Mouse (Mus musculus) lung, embryonic 16.5 days (tissue): ENCODE results near the gene Calcr. TPM values are rescaled to one million over a fixed set of nuclear protein-coding genes. Genes with fewer than 3 reads are reported as not detected.

ENCODE experiments used
- ATAC-seq: fragments of 200-750 bp; cut with Nextera tagmentation; 2 replicates; pipeline ENCODE4 v1.8.0; 2017; ENCODE audit warnings: low read depth, mild to moderate bottlenecking, moderate library complexity
- H3K27ac ChIP-seq: fragments of 300-500 bp; sonication (generic); 2 replicates; pipeline ENCODE4 v1.5.1; 2014; ENCODE audit warnings: mild to moderate bottlenecking, control low read depth, low read length
- H3K27me3 ChIP-seq: fragments of 300-500 bp; sonication (generic); 2 replicates; pipeline ENCODE4 v1.6.1; 2014; ENCODE audit warnings: low read depth, low read length, mixed read lengths; ENCODE audit not compliant: control insufficient read depth, insufficient read depth
- H3K36me3 ChIP-seq: fragments of 300-500 bp; sonication (generic); 2 replicates; pipeline ENCODE4 v1.6.1; 2014; ENCODE audit warnings: low read length; ENCODE audit not compliant: control insufficient read depth, insufficient read depth
- H3K4me1 ChIP-seq: fragments of 300-500 bp; sonication (generic); replicated peaks from 2 replicates; pipeline ENCODE4 v1.6.1; 2014; ENCODE audit warnings: low read length, mixed read lengths; ENCODE audit not compliant: control insufficient read depth, insufficient read depth
- H3K4me2 ChIP-seq: fragments of 300-500 bp; sonication (generic); 2 replicates; pipeline ENCODE4 v1.6.1; 2014; ENCODE audit warnings: low read depth, low read length, control low read depth
- H3K4me3 ChIP-seq: fragments of 300-500 bp; sonication (generic); 2 replicates; pipeline ENCODE4 v1.5.1; 2014; ENCODE audit warnings: mild to moderate bottlenecking, low read length, control low read depth
- H3K9ac ChIP-seq: fragments of 300-500 bp; sonication (generic); 2 replicates; pipeline ENCODE4 v1.6.1; 2014; ENCODE audit warnings: low read length, control low read depth
- H3K9me3 ChIP-seq: fragments of 300-500 bp; sonication (generic); 2 replicates; pipeline ENCODE4 v1.6.1; 2016; ENCODE audit warnings: low read length; ENCODE audit not compliant: control insufficient read depth
- WGBS: fragments of 180-500 bp; shearing (Covaris S2); extraction: QIAGEN DNeasy Blood & Tissue Kit; methylation state at CpG from one replicate; pipeline ENCODE4 v1.1.7; 2014; 5-methylcytosine and 5-hydroxymethylcytosine counted together
- polyA plus RNA-seq: library from polyadenylated mRNA; unstranded; fragments of >200 nt; fragmentation: Nextera tagmentation; extraction: Ambion mirVana; gene quantifications from 2 replicates; pipeline ENCODE4 v1.2.1, GENCODE M21; 2015

Calcr gene
- polyA plus RNA-seq = 0.13 and 0.19 TPM in 2 replicates

GRCm38 (mm10) chr6:3764230-3764764, at the start of gene Calcr:
Gene Calcr (minus strand): TSS chr6:3764714.
- H3K4me3 ChIP-seq = peak within 1 kb of the TSS; percentile 47
- H3K9ac ChIP-seq = peak within 1 kb of the TSS; percentile 5; the same call in 1 of the 2 replicates
- H3K27me3 ChIP-seq = peaks cover 37% of the 10 kb centered on the region
- no peaks in the 10 kb centered on the region for H3K36me3 ChIP-seq
- peaks cover 6% of the 10 kb centered on the region for H3K4me1 ChIP-seq
- WGBS = 3% methylated on average over 12 of the region's 12 CpGs
- peak within 1 kb of the TSS; percentile 86 for H3K4me2 ChIP-seq
- no peak for ATAC-seq
- no peaks in the 10 kb centered on the region for H3K9me3 ChIP-seq
- H3K27ac ChIP-seq = no peak within 1 kb of the TSS

- 59% methylated on average over 2 of the region's 2 CpGs for WGBS
- ATAC-seq = no peak
- H3K4me1 ChIP-seq = peaks cover 6% of the 10 kb centered on the region
Observed at GRCm38 (mm10) chr6:3767485-3767884, 3.0 kb upstream of the Calcr start.

GRCm38 (mm10) chr6:3763171-3763967, 1.1 kb downstream of the Calcr start:
- H3K9ac ChIP-seq = peak overlapping the region; percentile 5; the same call in 1 of the 2 replicates
- H3K4me2 ChIP-seq = peak overlapping the region; percentile 86
- H3K9me3 ChIP-seq = no peaks in the 10 kb centered on the region
- WGBS = under 1% methylated on average over 38 of the region's 39 CpGs
- peak overlapping the region; percentile 47 for H3K4me3 ChIP-seq
- no peak overlapping the region for H3K27ac ChIP-seq
- H3K4me1 ChIP-seq = peaks cover 6% of the 10 kb centered on the region
- H3K36me3 ChIP-seq = no peaks in the 10 kb centered on the region
- peak; percentile 51; the same call in 1 of the 2 replicates for ATAC-seq
- H3K27me3 ChIP-seq = peaks cover 37% of the 10 kb centered on the region

More at GRCm38 (mm10) chr6:3767485-3767884, 3.0 kb upstream of the Calcr start:
- peaks cover 34% of the 10 kb centered on the region for H3K27me3 ChIP-seq
- H3K27ac ChIP-seq = no peak overlapping the region
- H3K4me2 ChIP-seq = no peak overlapping the region
- H3K36me3 ChIP-seq = no peaks in the 10 kb centered on the region
- no peak overlapping the region for H3K4me3 ChIP-seq
- H3K9me3 ChIP-seq = no peaks in the 10 kb centered on the region
- H3K9ac ChIP-seq = no peak overlapping the region

DNA sequence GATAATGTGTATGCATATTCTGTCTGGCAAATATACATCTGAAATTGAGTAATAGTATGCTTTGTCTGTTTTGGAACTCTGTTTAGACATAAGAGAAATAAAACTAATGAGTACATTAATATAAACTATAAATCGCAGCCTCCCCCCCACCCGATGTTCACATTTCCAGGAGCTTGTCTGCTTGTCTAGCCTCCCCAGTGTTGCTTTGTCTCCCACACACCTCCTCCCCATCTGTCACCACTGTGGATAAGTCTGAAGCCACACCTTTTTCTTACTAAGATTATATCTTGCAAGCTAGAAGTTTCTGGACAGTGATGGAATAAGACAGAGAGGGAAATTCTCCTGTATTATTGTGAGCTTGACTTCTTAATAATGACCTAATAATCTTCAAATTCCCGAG, 12.9 kb downstream of the Calcr start:
- H3K4me2 ChIP-seq = no peak overlapping the region
- no peaks in the 10 kb centered on the region for H3K36me3 ChIP-seq
- H3K9me3 ChIP-seq = no peaks in the 10 kb centered on the region
- H3K9ac ChIP-seq = no peak overlapping the region
- no peak overlapping the region for H3K27ac ChIP-seq
- ATAC-seq = no peak
- H3K4me3 ChIP-seq = no peak overlapping the region
- H3K4me1 ChIP-seq = no peaks in the 10 kb centered on the region
- H3K27me3 ChIP-seq = no peaks in the 10 kb centered on the region
- 48% methylated on average over 3 of the region's 3 CpGs for WGBS

DNA sequence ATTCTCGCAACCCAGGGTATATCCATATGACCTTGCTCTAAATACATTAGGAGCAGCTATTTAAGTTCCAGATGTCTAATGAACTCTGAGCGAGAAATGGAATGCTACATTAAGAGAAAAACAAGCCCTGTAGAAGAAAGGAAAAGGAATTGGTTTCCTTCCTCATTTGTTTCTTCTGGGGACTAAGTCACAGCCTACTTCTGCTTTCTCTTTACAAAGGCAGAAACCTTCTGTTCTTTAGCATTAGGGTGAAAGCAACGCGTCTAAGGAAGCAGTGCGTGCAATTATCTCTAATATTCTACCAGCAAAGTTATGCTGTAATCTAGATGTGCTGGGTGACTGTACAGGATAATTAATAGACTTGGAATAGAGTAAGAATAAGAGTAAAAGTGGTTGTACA, 14.9 kb downstream of the Calcr start:
- no peak overlapping the region for H3K27ac ChIP-seq
- WGBS = 81% methylated on average over 5 of the region's 5 CpGs

DNA sequence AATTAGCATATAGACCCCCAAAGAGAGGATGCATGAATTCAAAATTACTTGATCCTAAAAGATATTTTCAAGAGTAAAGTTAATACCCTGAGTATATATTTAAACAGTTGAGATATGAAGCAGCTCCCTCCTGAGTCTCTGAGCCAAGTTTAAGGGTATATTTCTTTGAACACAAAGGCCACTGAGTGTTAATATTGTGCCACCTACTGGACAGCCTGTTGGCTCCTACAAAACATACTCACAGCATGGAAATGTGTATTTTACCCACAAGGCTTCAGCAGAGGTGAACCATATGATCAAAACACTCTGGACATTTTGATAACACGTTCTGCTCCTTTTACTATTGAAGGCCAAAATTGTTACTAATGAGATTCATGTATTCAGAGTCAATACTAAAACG, 19.0 kb downstream of the Calcr start:
- Histone ChIP-seq H3K4me3 (no peak overlapping the region), H3K9me3 (no peaks in the 10 kb centered on the region), H3K27me3 (no peaks in the 10 kb centered on the region), H3K36me3 (no peaks in the 10 kb centered on the region), H3K27ac (no peak overlapping the region), H3K4me2 (no peak overlapping the region), H3K9ac (no peak overlapping the region), H3K4me1 (no peaks in the 10 kb centered on the region; the same call in 1 of the 2 replicates)
- 31% methylated on average over 2 of the region's 2 CpGs for WGBS
- no peak for ATAC-seq

More for the DNA sequence above, 14.9 kb downstream of the Calcr start:
- Histone ChIP-seq H3K36me3 (no peaks in the 10 kb centered on the region), H3K4me2 (no peak overlapping the region), H3K4me3 (no peak overlapping the region), H3K27me3 (no peaks in the 10 kb centered on the region), H3K4me1 (no peaks in the 10 kb centered on the region), H3K9ac (no peak overlapping the region), H3K9me3 (no peaks in the 10 kb centered on the region)
- ATAC-seq = no peak

DNA sequence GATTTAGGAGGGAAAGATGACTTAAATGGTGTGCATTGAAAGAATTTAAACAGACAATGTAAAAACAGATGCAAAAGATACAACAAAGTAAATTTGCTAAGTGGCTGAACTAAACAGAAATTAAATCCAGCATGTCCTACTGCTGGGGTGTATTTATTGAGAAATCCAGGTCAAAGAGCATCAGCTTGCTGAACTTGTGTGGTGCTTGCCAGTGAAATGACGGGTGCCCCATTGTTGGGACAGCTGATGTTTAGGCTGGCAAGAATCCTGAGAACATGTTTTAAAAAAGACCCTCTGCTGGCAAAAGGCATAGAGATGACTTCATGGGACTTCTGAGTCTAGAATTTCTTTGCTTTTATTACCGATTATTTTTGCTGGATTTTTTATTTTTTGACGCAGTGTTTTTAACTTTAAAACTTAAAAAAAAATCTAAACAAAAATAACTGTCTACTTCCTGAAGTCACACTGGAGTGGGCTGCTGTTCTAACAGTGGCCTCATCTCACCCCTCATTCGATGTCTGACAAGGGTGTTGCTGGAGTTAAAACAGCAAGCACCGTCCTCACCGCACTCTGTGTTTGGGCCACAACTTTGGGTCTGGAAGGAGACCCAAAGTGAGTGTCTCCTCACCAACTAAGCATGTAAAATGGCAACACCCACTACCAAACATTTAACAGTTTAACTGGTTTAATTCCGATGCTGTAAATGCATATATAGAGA, 22.4 kb downstream of the Calcr start:
- H3K27me3 ChIP-seq = no peaks in the 10 kb centered on the region
- H3K36me3 ChIP-seq = no peaks in the 10 kb centered on the region
- no peak overlapping the region for H3K9ac ChIP-seq
- H3K4me2 ChIP-seq = no peak overlapping the region
- H3K4me1 ChIP-seq = no peaks in the 10 kb centered on the region; the same call in 1 of the 2 replicates
- 48% methylated on average over 7 of the region's 7 CpGs for WGBS
- ATAC-seq = peak; percentile 66
- H3K9me3 ChIP-seq = no peaks in the 10 kb centered on the region
- no peak overlapping the region for H3K4me3 ChIP-seq
- no peak overlapping the region for H3K27ac ChIP-seq

DNA sequence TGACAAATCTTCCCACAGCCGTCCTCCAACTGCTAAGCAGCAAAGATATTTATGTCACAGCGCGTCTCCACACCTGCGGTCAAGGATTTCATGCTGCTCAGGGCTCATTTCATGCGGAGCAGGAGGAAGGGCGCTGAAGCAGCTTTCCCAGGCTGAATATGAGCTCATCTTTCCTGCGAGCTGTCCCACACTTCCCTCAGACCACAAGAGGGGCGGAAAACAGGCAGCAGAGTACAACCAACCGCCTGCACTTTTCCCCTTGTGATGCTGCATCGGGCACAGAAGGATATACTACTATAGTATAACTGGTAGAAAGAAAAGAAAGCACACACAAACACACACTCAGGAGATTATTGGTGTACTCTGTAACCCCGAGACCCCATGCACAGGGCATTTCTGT, 23.2 kb downstream of the Calcr start:
- Histone ChIP-seq H3K9me3 (no peaks in the 10 kb centered on the region), H3K27ac (no peak overlapping the region), H3K4me3 (no peak overlapping the region), H3K4me1 (no peaks in the 10 kb centered on the region; the same call in 1 of the 2 replicates), H3K9ac (no peak overlapping the region), H3K36me3 (no peaks in the 10 kb centered on the region), H3K4me2 (no peak overlapping the region), H3K27me3 (no peaks in the 10 kb centered on the region)
- 49% methylated on average over 11 of the region's 11 CpGs for WGBS
- ATAC-seq = 0 out of 2 replicates have a peak, but pooled peaks have one; percentile 17
